Mouse (Mus musculus) limb, embryonic 15.5 days (tissue): ENCODE results near the gene Trim54. TPM values are rescaled to one million over a fixed set of nuclear protein-coding genes. Genes with fewer than 3 reads are reported as not detected.

Source experiments
- ATAC-seq: fragments of 200-750 bp; cut with Nextera tagmentation; 2 replicates; pipeline ENCODE4 v1.8.0; 2017; ENCODE audit warnings: low read depth, moderate TSS enrichment; ENCODE audit not compliant: insufficient number of reproducible peaks, low FRiP score, low TSS enrichment
- H3K27ac ChIP-seq: fragments of 300-500 bp; sonication (generic); 2 replicates; pipeline ENCODE4 v1.5.1; 2015; ENCODE audit warnings: moderate library complexity, mild to moderate bottlenecking, inconsistent platforms
- H3K27me3 ChIP-seq: fragments of 300-500 bp; sonication (generic); 2 replicates; pipeline ENCODE4 v1.6.1; 2015; ENCODE audit warnings: inconsistent platforms
- H3K36me3 ChIP-seq: fragments of 300-500 bp; sonication (generic); 2 replicates; pipeline ENCODE4 v1.6.1; 2015; ENCODE audit warnings: inconsistent platforms
- H3K4me1 ChIP-seq: fragments of 300-500 bp; sonication (generic); 2 replicates; pipeline ENCODE4 v1.6.1; 2015; ENCODE audit warnings: inconsistent platforms
- H3K4me2 ChIP-seq: fragments of 300-500 bp; sonication (generic); 2 replicates; pipeline ENCODE4 v1.6.1; 2015; ENCODE audit warnings: mild to moderate bottlenecking, inconsistent platforms
- H3K4me3 ChIP-seq: fragments of 300-500 bp; sonication (generic); 2 replicates; pipeline ENCODE4 v1.5.1; 2015; ENCODE audit warnings: mild to moderate bottlenecking, inconsistent platforms
- H3K9ac ChIP-seq: fragments of 300-500 bp; sonication (generic); 2 replicates; pipeline ENCODE4 v1.6.1; 2015; ENCODE audit warnings: inconsistent platforms
- H3K9me3 ChIP-seq: fragments of 300-500 bp; sonication (generic); 2 replicates; pipeline ENCODE4 v1.6.1; 2016; ENCODE audit warnings: inconsistent platforms
- WGBS: fragments of 180-500 bp; shearing (Covaris S2); methylation state at CpG from one replicate; pipeline ENCODE4 v1.1.7; 2015; 5-methylcytosine and 5-hydroxymethylcytosine counted together
- polyA plus RNA-seq: library from polyadenylated mRNA; unstranded; fragments of >200 nt; fragmentation: Nextera tagmentation; extraction: Ambion mirVana; gene quantifications from 2 replicates; pipeline ENCODE4 v1.2.1, GENCODE M21; 2015

Trim54 gene
- 7.6 and 21.7 TPM in 2 replicates for polyA plus RNA-seq

- no peak within 1 kb of the TSS for H3K9ac ChIP-seq
- H3K36me3 ChIP-seq, result no peaks in the 10 kb centered on the region
- 33% methylated on average over 3 of the region's 3 CpGs for WGBS
- no peaks in the 10 kb centered on the region for H3K4me1 ChIP-seq
- no peaks in the 10 kb centered on the region for H3K9me3 ChIP-seq
- no peak within 1 kb of the TSS for H3K27ac ChIP-seq
- 0 out of 2 replicates have a peak, but pooled peaks have one; percentile 48 for ATAC-seq
- H3K4me3 ChIP-seq, result no peak within 1 kb of the TSS
- H3K4me2 ChIP-seq, result no peak within 1 kb of the TSS
- peaks cover 8% of the 10 kb centered on the region for H3K27me3 ChIP-seq
Observed at GRCm38 (mm10) chr5:31116354-31116753, at the start of gene Trim54. Gene Trim54, plus strand, starts transcription at chr5:31116712.

GRCm38 (mm10) chr5:31069810-31070209 lies 46.7 kb upstream of the Trim54 start:
- Histone ChIP-seq H3K9ac (no peak overlapping the region), H3K27me3 (no peaks in the 10 kb centered on the region), H3K4me1 (no peaks in the 10 kb centered on the region), H3K27ac (no peak overlapping the region), H3K4me3 (no peak overlapping the region), H3K36me3 (peaks cover 95% of the 10 kb centered on the region), H3K9me3 (no peaks in the 10 kb centered on the region), H3K4me2 (no peak overlapping the region)
- no peak for ATAC-seq
- WGBS, result 93% methylated on average over 3 of the region's 3 CpGs

GRCm38 (mm10) chr5:31071059-31071458 lies 45.5 kb upstream of the Trim54 start:
- H3K4me3 ChIP-seq, result no peak overlapping the region
- H3K4me2 ChIP-seq, result no peak overlapping the region
- H3K9ac ChIP-seq, result no peak overlapping the region
- H3K27me3 ChIP-seq, result no peaks in the 10 kb centered on the region
- H3K36me3 ChIP-seq, result peaks cover 100% of the 10 kb centered on the region
- ATAC-seq, result no peak
- no peaks in the 10 kb centered on the region for H3K9me3 ChIP-seq
- 79% methylated on average over 2 of the region's 2 CpGs for WGBS
- no peak overlapping the region for H3K27ac ChIP-seq
- no peaks in the 10 kb centered on the region for H3K4me1 ChIP-seq

- WGBS, result 93% methylated on average over 11 of the region's 11 CpGs
- no peaks in the 10 kb centered on the region for H3K9me3 ChIP-seq
- no peaks in the 10 kb centered on the region for H3K27me3 ChIP-seq
- no peaks in the 10 kb centered on the region for H3K4me1 ChIP-seq
- H3K4me2 ChIP-seq, result no peak overlapping the region
- H3K9ac ChIP-seq, result no peak overlapping the region
- H3K36me3 ChIP-seq, result peaks cover 100% of the 10 kb centered on the region
- no peak overlapping the region for H3K4me3 ChIP-seq
- ATAC-seq, result no peak
- no peak overlapping the region for H3K27ac ChIP-seq
Observed at GRCm38 (mm10) chr5:31071821-31072220, 44.7 kb upstream of the Trim54 start.

GRCm38 (mm10) chr5:31073176-31073575 lies 43.3 kb upstream of the Trim54 start:
- 91% methylated on average over 12 of the region's 12 CpGs for WGBS
- H3K4me3 ChIP-seq, result no peak overlapping the region
- H3K27ac ChIP-seq, result no peak overlapping the region
- peaks cover 100% of the 10 kb centered on the region for H3K36me3 ChIP-seq
- H3K9ac ChIP-seq, result no peak overlapping the region
- no peak for ATAC-seq
- no peaks in the 10 kb centered on the region for H3K27me3 ChIP-seq
- H3K4me1 ChIP-seq, result no peaks in the 10 kb centered on the region
- no peaks in the 10 kb centered on the region for H3K9me3 ChIP-seq
- H3K4me2 ChIP-seq, result no peak overlapping the region

- Histone ChIP-seq H3K9ac (no peak overlapping the region), H3K36me3 (peaks cover 78% of the 10 kb centered on the region), H3K4me3 (no peak overlapping the region), H3K27ac (no peak overlapping the region), H3K9me3 (no peaks in the 10 kb centered on the region), H3K4me1 (0 out of 2 replicates have a peak, but pooled peaks cover 5% of the 10 kb centered on the region), H3K4me2 (no peak overlapping the region), H3K27me3 (no peaks in the 10 kb centered on the region)
- 88% methylated on average over 13 of the region's 13 CpGs for WGBS
- ATAC-seq, result no peak
Observed at GRCm38 (mm10) chr5:31076346-31076745, 40.2 kb upstream of the Trim54 start.

GRCm38 (mm10) chr5:31080059-31080794 lies 36.3 kb upstream of the Trim54 start:
- Histone ChIP-seq H3K36me3 (peaks cover 39% of the 10 kb centered on the region), H3K4me1 (0 out of 2 replicates have a peak, but pooled peaks cover 5% of the 10 kb centered on the region), H3K9me3 (no peaks in the 10 kb centered on the region), H3K4me3 (no peak overlapping the region), H3K9ac (no peak overlapping the region), H3K4me2 (no peak overlapping the region), H3K27me3 (peaks cover 12% of the 10 kb centered on the region), H3K27ac (peak overlapping the region; percentile 47; the same call in 1 of the 2 replicates)
- no peak for ATAC-seq
- 67% methylated on average over 13 of the region's 13 CpGs for WGBS

GRCm38 (mm10) chr5:31080795-31081164 lies 35.7 kb upstream of the Trim54 start:
- H3K9ac ChIP-seq, result no peak overlapping the region
- H3K9me3 ChIP-seq, result no peaks in the 10 kb centered on the region
- ATAC-seq, result no peak
- H3K4me2 ChIP-seq, result no peak overlapping the region
- H3K4me1 ChIP-seq, result 0 out of 2 replicates have a peak, but pooled peaks cover 5% of the 10 kb centered on the region
- peaks cover 14% of the 10 kb centered on the region for H3K27me3 ChIP-seq
- H3K36me3 ChIP-seq, result peaks cover 34% of the 10 kb centered on the region
- no peak overlapping the region for H3K4me3 ChIP-seq
- 66% methylated on average over 3 of the region's 3 CpGs for WGBS
- no peak overlapping the region for H3K27ac ChIP-seq

GRCm38 (mm10) chr5:31081386-31081785 lies 35.1 kb upstream of the Trim54 start:
- Histone ChIP-seq H3K27ac (no peak overlapping the region), H3K4me1 (0 out of 2 replicates have a peak, but pooled peaks cover 5% of the 10 kb centered on the region), H3K4me2 (no peak overlapping the region), H3K4me3 (no peak overlapping the region), H3K9me3 (no peaks in the 10 kb centered on the region), H3K9ac (no peak overlapping the region), H3K36me3 (peaks cover 28% of the 10 kb centered on the region), H3K27me3 (peaks cover 21% of the 10 kb centered on the region)
- no peak for ATAC-seq
- WGBS, result 75% methylated on average over 3 of the region's 3 CpGs

- H3K27me3 ChIP-seq, result peaks cover 25% of the 10 kb centered on the region
- ATAC-seq, result no peak
- H3K27ac ChIP-seq, result no peak overlapping the region
- H3K9ac ChIP-seq, result no peak overlapping the region
- WGBS, result 18% methylated on average over 5 of the region's 5 CpGs
- 0 out of 2 replicates have a peak, but pooled peaks cover 5% of the 10 kb centered on the region for H3K4me1 ChIP-seq
- H3K9me3 ChIP-seq, result no peaks in the 10 kb centered on the region
- H3K4me2 ChIP-seq, result no peak overlapping the region
- H3K4me3 ChIP-seq, result no peak overlapping the region
- peaks cover 18% of the 10 kb centered on the region for H3K36me3 ChIP-seq
Observed at GRCm38 (mm10) chr5:31082355-31082754, 34.2 kb upstream of the Trim54 start.

GRCm38 (mm10) chr5:31082935-31083625 lies 33.4 kb upstream of the Trim54 start:
- 0 out of 2 replicates have a peak, but pooled peaks cover 5% of the 10 kb centered on the region for H3K4me1 ChIP-seq
- no peak overlapping the region for H3K4me2 ChIP-seq
- H3K36me3 ChIP-seq, result peaks cover 11% of the 10 kb centered on the region
- H3K27ac ChIP-seq, result no peak overlapping the region
- H3K4me3 ChIP-seq, result no peak overlapping the region
- no peaks in the 10 kb centered on the region for H3K9me3 ChIP-seq
- peaks cover 30% of the 10 kb centered on the region for H3K27me3 ChIP-seq
- no peak for ATAC-seq
- H3K9ac ChIP-seq, result no peak overlapping the region
- WGBS, result 28% methylated on average over 12 of the region's 12 CpGs

GRCm38 (mm10) chr5:31083949-31084348 lies 32.6 kb upstream of the Trim54 start:
- H3K36me3 ChIP-seq, result peaks cover 2% of the 10 kb centered on the region
- no peak overlapping the region for H3K27ac ChIP-seq
- no peaks in the 10 kb centered on the region for H3K9me3 ChIP-seq
- no peak overlapping the region for H3K9ac ChIP-seq
- no peak for ATAC-seq
- peaks cover 38% of the 10 kb centered on the region for H3K27me3 ChIP-seq
- WGBS, result 12% methylated on average over 8 of the region's 8 CpGs
- no peak overlapping the region for H3K4me3 ChIP-seq
- H3K4me2 ChIP-seq, result no peak overlapping the region
- 0 out of 2 replicates have a peak, but pooled peaks cover 5% of the 10 kb centered on the region for H3K4me1 ChIP-seq
